Mouse (Mus musculus) embryonic facial prominence, embryonic 14.5 days (tissue): ENCODE results near the gene Npas3. TPM values are rescaled to one million over a fixed set of nuclear protein-coding genes. Genes with fewer than 3 reads are reported as not detected.

Experiments used
- ATAC-seq: fragments of 200-750 bp; cut with Nextera tagmentation; 2 replicates; pipeline ENCODE4 v1.8.0; 2017; ENCODE audit warnings: low read depth, moderate number of reproducible peaks, moderate TSS enrichment
- DNase-seq: peaks from one replicate; pipeline ENCODE4 v3.0.0-alpha.2; 2015; ENCODE audit warnings: low spot score
- H3K27ac ChIP-seq: fragments of 300-500 bp; sonication (generic); replicated peaks from 2 replicates; pipeline ENCODE4 v1.5.1; 2014; ENCODE audit warnings: low read depth, mild to moderate bottlenecking, low read length, moderate library complexity
- H3K27me3 ChIP-seq: fragments of 300-500 bp; sonication (generic); replicated peaks from 2 replicates; pipeline ENCODE4 v1.6.1; 2014; ENCODE audit warnings: low read length; ENCODE audit not compliant: control insufficient read depth, insufficient read depth
- H3K36me3 ChIP-seq: fragments of 300-500 bp; sonication (generic); 2 replicates; pipeline ENCODE4 v1.6.1; 2014; ENCODE audit warnings: low read length, mixed read lengths; ENCODE audit not compliant: control insufficient read depth, insufficient read depth
- H3K4me1 ChIP-seq: fragments of 300-500 bp; sonication (generic); 2 replicates; pipeline ENCODE4 v1.6.1; 2014; ENCODE audit warnings: antibody characterized with exemption, low read length; ENCODE audit not compliant: control insufficient read depth, insufficient read depth
- H3K4me2 ChIP-seq: fragments of 300-500 bp; sonication (generic); 2 replicates; pipeline ENCODE4 v1.6.1; 2014; ENCODE audit warnings: low read depth, mild to moderate bottlenecking, low read length, moderate library complexity, mixed read lengths
- H3K4me3 ChIP-seq: fragments of 300-500 bp; sonication (generic); 2 replicates; pipeline ENCODE4 v1.5.1; 2014; ENCODE audit warnings: low read depth, mild to moderate bottlenecking, low read length
- H3K9ac ChIP-seq: fragments of 300-500 bp; sonication (generic); 2 replicates; pipeline ENCODE4 v1.6.1; 2014; ENCODE audit warnings: low read depth, mild to moderate bottlenecking, low read length, moderate library complexity, mixed read lengths
- H3K9me3 ChIP-seq: fragments of 300-500 bp; sonication (generic); 2 replicates; pipeline ENCODE4 v1.6.1; 2016; ENCODE audit warnings: low read length; ENCODE audit not compliant: control insufficient read depth
- WGBS: fragments of 180-500 bp; shearing (Covaris S2); extraction: QIAGEN DNeasy Blood & Tissue Kit; methylation state at CpG from one replicate; pipeline ENCODE4 v1.1.7; 2014; 5-methylcytosine and 5-hydroxymethylcytosine counted together
- polyA plus RNA-seq: library from polyadenylated mRNA; unstranded; fragments of >200 nt; fragmentation: Nextera tagmentation; extraction: Ambion mirVana; gene quantifications from 2 replicates; pipeline ENCODE4 v1.2.1, GENCODE M21; 2014

Npas3 gene
- 4.4 and 4.7 TPM in 2 replicates for polyA plus RNA-seq

- 0% methylated on average over 33 of the region's 62 CpGs for WGBS
- peak; percentile 60 for ATAC-seq
Observed at GRCm38 (mm10) chr12:53248101-53248727, at the start of gene Npas3. Npas3 (plus strand) TSS chr12:53248677.

GRCm38 (mm10) chr12:53217141-53217540 is 31.3 kb upstream of the Npas3 start:
- H3K4me1 ChIP-seq: no peaks in the 10 kb centered on the region
- no peaks in the 10 kb centered on the region for H3K36me3 ChIP-seq
- WGBS: 78% methylated on average over 15 of the region's 15 CpGs
- H3K9me3 ChIP-seq: no peaks in the 10 kb centered on the region
- no peak overlapping the region for H3K4me3 ChIP-seq
- no peak overlapping the region for H3K27ac ChIP-seq
- DNase-seq (peak; percentile 35), ATAC-seq (no peak)
- H3K9ac ChIP-seq: no peak overlapping the region
- no peak overlapping the region for H3K4me2 ChIP-seq
- no peaks in the 10 kb centered on the region for H3K27me3 ChIP-seq

More at GRCm38 (mm10) chr12:53248101-53248727, at the start of gene Npas3:
- peak; percentile 69 for DNase-seq
- Histone ChIP-seq H3K4me2 (peak within 1 kb of the TSS; percentile 99), H3K9ac (peak within 1 kb of the TSS; percentile 73), H3K27ac (no peak within 1 kb of the TSS), H3K36me3 (no peaks in the 10 kb centered on the region), H3K4me1 (peaks cover 9% of the 10 kb centered on the region), H3K9me3 (no peaks in the 10 kb centered on the region), H3K27me3 (peaks cover 66% of the 10 kb centered on the region), H3K4me3 (peak within 1 kb of the TSS; percentile 59)

GRCm38 (mm10) chr12:53222742-53223141 is 25.7 kb upstream of the Npas3 start:
- H3K36me3 ChIP-seq: no peaks in the 10 kb centered on the region
- no peaks in the 10 kb centered on the region for H3K4me1 ChIP-seq
- 69% methylated on average over 4 of the region's 4 CpGs for WGBS
- no peaks in the 10 kb centered on the region for H3K9me3 ChIP-seq
- no peak overlapping the region for H3K9ac ChIP-seq
- no peaks in the 10 kb centered on the region for H3K27me3 ChIP-seq
- no peak overlapping the region for H3K4me3 ChIP-seq
- ATAC-seq (no peak), DNase-seq (no peak)
- no peak overlapping the region for H3K4me2 ChIP-seq
- no peak overlapping the region for H3K27ac ChIP-seq

- no peak overlapping the region for H3K9ac ChIP-seq
- H3K27me3 ChIP-seq: no peaks in the 10 kb centered on the region
- no peaks in the 10 kb centered on the region for H3K36me3 ChIP-seq
- 48% methylated on average over 4 of the region's 4 CpGs for WGBS
- H3K9me3 ChIP-seq: no peaks in the 10 kb centered on the region
- H3K27ac ChIP-seq: no peak overlapping the region
- no peaks in the 10 kb centered on the region for H3K4me1 ChIP-seq
- H3K4me3 ChIP-seq: no peak overlapping the region
- DNase-seq (no peak), ATAC-seq (no peak)
- no peak overlapping the region for H3K4me2 ChIP-seq
Observed at GRCm38 (mm10) chr12:53227356-53227755, 21.1 kb upstream of the Npas3 start.

- no peaks in the 10 kb centered on the region for H3K4me1 ChIP-seq
- no peak overlapping the region for H3K9ac ChIP-seq
- H3K4me2 ChIP-seq: no peak overlapping the region
Observed at GRCm38 (mm10) chr12:53229419-53229818, 19.1 kb upstream of the Npas3 start.

GRCm38 (mm10) chr12:53246181-53246580 is 2.3 kb upstream of the Npas3 start:
- no peaks in the 10 kb centered on the region for H3K36me3 ChIP-seq
- H3K4me2 ChIP-seq: peak overlapping the region; percentile 99
- DNase-seq (no peak), ATAC-seq (no peak)
- peak overlapping the region; percentile 45; the same call in 1 of the 2 replicates for H3K9ac ChIP-seq
- no peaks in the 10 kb centered on the region for H3K9me3 ChIP-seq
- peaks cover 68% of the 10 kb centered on the region for H3K27me3 ChIP-seq
- H3K4me1 ChIP-seq: peaks cover 9% of the 10 kb centered on the region
- no peak overlapping the region for H3K27ac ChIP-seq
- H3K4me3 ChIP-seq: peak overlapping the region; percentile 59
- WGBS: 0% methylated on average over 12 of the region's 12 CpGs

More at GRCm38 (mm10) chr12:53229419-53229818, 19.1 kb upstream of the Npas3 start:
- H3K27ac ChIP-seq: no peak overlapping the region
- no peaks in the 10 kb centered on the region for H3K36me3 ChIP-seq
- no peaks in the 10 kb centered on the region for H3K9me3 ChIP-seq
- 71% methylated on average over 2 of the region's 2 CpGs for WGBS
- 0 out of 2 replicates have a peak, but pooled peaks cover 3% of the 10 kb centered on the region for H3K27me3 ChIP-seq
- ATAC-seq: no peak
- H3K4me3 ChIP-seq: no peak overlapping the region
- DNase-seq: no peak

- Histone ChIP-seq H3K9me3 (no peaks in the 10 kb centered on the region), H3K4me2 (peak overlapping the region; percentile 99), H3K36me3 (no peaks in the 10 kb centered on the region), H3K27ac (no peak overlapping the region), H3K4me3 (peak overlapping the region; percentile 59), H3K9ac (peak overlapping the region; percentile 45), H3K27me3 (peaks cover 69% of the 10 kb centered on the region), H3K4me1 (peaks cover 9% of the 10 kb centered on the region)
- no peak for DNase-seq
- WGBS: 2% methylated on average over 28 of the region's 28 CpGs
- peak; percentile 28; the same call in 1 of the 2 replicates for ATAC-seq
Observed at GRCm38 (mm10) chr12:53246581-53247490, 1.6 kb upstream of the Npas3 start.

- Histone ChIP-seq H3K4me1 (peaks cover 9% of the 10 kb centered on the region), H3K27ac (no peak overlapping the region), H3K9me3 (no peaks in the 10 kb centered on the region), H3K4me2 (peak overlapping the region; percentile 99), H3K4me3 (peak overlapping the region; percentile 59), H3K36me3 (no peaks in the 10 kb centered on the region), H3K9ac (peak overlapping the region; percentile 73; the same call in 1 of the 2 replicates), H3K27me3 (peaks cover 66% of the 10 kb centered on the region)
- 0% methylated on average over 24 of the region's 25 CpGs for WGBS
- ATAC-seq (no peak), DNase-seq (no peak)
Observed at GRCm38 (mm10) chr12:53247491-53248035, 914 bp upstream of the Npas3 start.
